In genomic region chr6:120854413-120854812, GRCm38 (mm10) we compare ENCODE assay signal across 11 mouse cellular contexts. TPM values are rescaled to one million over a fixed set of nuclear protein-coding genes. Genes with fewer than 3 reads are reported as not detected.
DNase-seq lines count a peak whose midpoint lies in the region; ATAC-seq and TF ChIP-seq lines count a peak whose summit lies in the region.
"Had no signal": no experiment of that assay in that cellular context is flagged by ENCODE, and none has a peak within 500 bp of the region (broad histone marks: within the 10 kb centered on the region; RNA-seq: fewer than 3 reads in every experiment).

No protein-coding gene starts in this region.

- no peaks in the 10 kb centered on the region for H3K27me3 ChIP-seq in midbrain, postnatal 0 days (ENCODE audit: insufficient read depth, low read length)
- H3K27me3 ChIP-seq in midbrain, embryonic 13.5 days = no peaks in the 10 kb centered on the region
- H3K27me3 ChIP-seq: neural tube, embryonic 12.5 days had no signal

- no peak overlapping the region for H3K4me3 ChIP-seq in midbrain, postnatal 0 days (ENCODE audit: low read depth, low read length)
- H3K4me3 ChIP-seq in midbrain, embryonic 13.5 days (replicated peaks) = no peak overlapping the region
- H3K4me3 ChIP-seq: forebrain, embryonic 10.5 days; neural tube, embryonic 12.5 days had no signal

- H3K4me2 ChIP-seq in midbrain, postnatal 0 days (ENCODE audit: low read depth, low read length, poor library complexity, severe bottlenecking) = no peak overlapping the region
- no peak overlapping the region for H3K4me2 ChIP-seq in midbrain, embryonic 13.5 days (replicated peaks)
- H3K4me2 ChIP-seq: neural tube, embryonic 12.5 days had no signal

- H3K4me1 ChIP-seq in midbrain, postnatal 0 days (ENCODE audit: insufficient read depth, low read length) = no peaks in the 10 kb centered on the region
- peaks cover 15% of the 10 kb centered on the region for H3K4me1 ChIP-seq in midbrain, embryonic 13.5 days (replicated peaks)

- no peaks in the 10 kb centered on the region for H3K9me3 ChIP-seq in midbrain, postnatal 0 days (ENCODE audit: low read length)
- H3K9me3 ChIP-seq in midbrain, embryonic 13.5 days = no peaks in the 10 kb centered on the region
- H3K9me3 ChIP-seq: forebrain, embryonic 10.5 days; neural tube, embryonic 12.5 days had no signal

- no peak for TF ChIP-seq CTCF in midbrain, postnatal 0 days (IDR thresholded peaks at IDR 0.05)

- H3K9ac ChIP-seq in midbrain, postnatal 0 days (replicated peaks; ENCODE audit: low read length, poor library complexity, severe bottlenecking) = no peak overlapping the region
- no peak overlapping the region for H3K9ac ChIP-seq in midbrain, embryonic 13.5 days (replicated peaks)
- H3K9ac ChIP-seq: neural tube, embryonic 12.5 days had no signal

- no peak overlapping the region for H3K27ac ChIP-seq in midbrain, postnatal 0 days (ENCODE audit: low read depth, low read length)
- no peak overlapping the region for H3K27ac ChIP-seq in midbrain, embryonic 13.5 days
- H3K27ac ChIP-seq: forebrain, embryonic 10.5 days; neural tube, embryonic 12.5 days had no signal

- intact Hi-C loops in heart, postnatal 25 days (cut with DNase I) = no loop called here

- WGBS in midbrain, postnatal 0 days = 94% methylated on average over 10 of the region's 10 CpGs
- 91% methylated on average over 10 of the region's 10 CpGs for WGBS in midbrain, embryonic 13.5 days

- no peak for ATAC-seq in midbrain, postnatal 0 days (ENCODE audit: low FRiP score)
- ATAC-seq in midbrain, embryonic 13.5 days = no peak
- no peak for ATAC-seq in monocyte, adult 5-6 weeks (replicated peaks; ENCODE audit: insufficient number of reproducible peaks, low FRiP score, low TSS enrichment, poor library complexity, severe bottlenecking)
- ATAC-seq: inflammation-experienced regulatory T-cells, adult 6 months had no signal

- 0 out of 2 replicates have a peak, but pooled peaks cover 7% of the 10 kb centered on the region for H3K36me3 ChIP-seq in midbrain, postnatal 0 days (ENCODE audit: insufficient read depth, low read length)
- H3K36me3 ChIP-seq in midbrain, embryonic 13.5 days = peaks cover 39% of the 10 kb centered on the region

- DNase-seq in midbrain, postnatal 0 days (ENCODE audit: low spot score) = peak; percentile 39
- peak; percentile 49 to 54 for DNase-seq in heart, adult 18-20 months
- peak; percentile 12 for DNase-seq in heart, postnatal 25 days (ENCODE audit: low spot score)
- no peak for DNase-seq in urinary bladder, adult 18-20 months (ENCODE audit: low spot score in 2 of 2)
- DNase-seq in frontal cortex, adult 2 months (ENCODE audit: extremely low spot score in 1 of 2, low spot score in 1 of 2) = no peak
- DNase-seq: gastrocnemius, postnatal 36 days had no signal

RNA-seq across cellular contexts. Expression of gene Bcl2l13, which starts 18.4 kb away (rescaled TPM):
- 133 and 210 TPM in 2 replicates for total RNA-seq in midbrain, postnatal 0 days (2014; rRNA removed)
- polyA plus RNA-seq in midbrain, postnatal 0 days (2015; fragmentation: Nextera tagmentation; extraction: Ambion mirVana) = 19.0 and 21.9 TPM in 2 replicates
- polyA plus RNA-seq in midbrain, embryonic 13.5 days (2015; fragmentation: Nextera tagmentation; extraction: Ambion mirVana) = 32.3 and 32.5 TPM in 2 replicates
- 10 to 100 TPM; 78.0 to 86.7 TPM for total RNA-seq in heart, adult 18-20 months (2021)
- total RNA-seq in heart, postnatal 25 days (2021) = 10 to 100 TPM; 77.0 to 87.7 TPM
- 14.5 to 17.4 TPM (median 16.4 TPM) in 3 replicates for total RNA-seq in monocyte, adult 5-6 weeks (2017)
- 22.3 and 23.8 TPM in 2 replicates for polyA plus RNA-seq in frontal cortex, adult 2 months (2012; rRNA removed)

RNA-seq across cellular contexts. Expression of gene Atp6v1e1, which starts 31.8 kb away (rescaled TPM):
- total RNA-seq in midbrain, postnatal 0 days (2014; rRNA removed) = 251 and 264 TPM in 2 replicates
- 333 and 346 TPM in 2 replicates for polyA plus RNA-seq in midbrain, postnatal 0 days (2015; fragmentation: Nextera tagmentation; extraction: Ambion mirVana)
- 221 and 234 TPM in 2 replicates for polyA plus RNA-seq in midbrain, embryonic 13.5 days (2015; fragmentation: Nextera tagmentation; extraction: Ambion mirVana)
- 100 to 1,000 TPM; 168 to 174 TPM for total RNA-seq in heart, adult 18-20 months (2021)
- 100 to 1,000 TPM; 136 to 153 TPM for total RNA-seq in heart, postnatal 25 days (2021)
- total RNA-seq in monocyte, adult 5-6 weeks (2017) = 188 to 275 TPM (median 228 TPM) in 3 replicates
- polyA plus RNA-seq in frontal cortex, adult 2 months (2012; rRNA removed) = 566 and 574 TPM in 2 replicates

Comparison
In these comparisons a context has a peak if more than half of its experiments do, and no peak if none do; other contexts are left out.
1. DNase-seq: peak in midbrain, postnatal 0 days (single experiment), heart, adult 18-20 months (2 of 2) and heart, postnatal 25 days (single experiment); none in urinary bladder, adult 18-20 months (0 of 2) and frontal cortex, adult 2 months (0 of 2).